Mouse (Mus musculus) thymus, adult 2 months (tissue): Measurements from ENCODE around the gene Rex2. TPM values are rescaled to one million over a fixed set of nuclear protein-coding genes. Genes with fewer than 3 reads are reported as not detected.
"Not testable (repeated sequence)": the region's sequence is repeated elsewhere in the genome, so short reads cannot be mapped to it uniquely, and the experiment has no call there.

Experiments
- DNase-seq: peaks from one replicate; pipeline ENCODE4 v3.0.0; 2021
- H3K27ac ChIP-seq: fragments of 200-500 bp; 2 replicates; pipeline ENCODE4 v1.5.1; 2012; ENCODE audit warnings: low read length, control low read depth; ENCODE audit not compliant: control insufficient read depth, insufficient read depth
- H3K27me3 ChIP-seq: fragments of 200-500 bp; 2 replicates; pipeline ENCODE4 v1.6.1; 2012; ENCODE audit warnings: mild to moderate bottlenecking, low read length, moderate library complexity, mixed read lengths; ENCODE audit not compliant: control insufficient read depth, insufficient read depth
- H3K36me3 ChIP-seq: fragments of 200-500 bp; 2 replicates; pipeline ENCODE4 v1.6.1; 2012; ENCODE audit warnings: mild to moderate bottlenecking, low read length, moderate library complexity; ENCODE audit not compliant: control insufficient read depth, insufficient read depth
- H3K4me1 ChIP-seq: fragments of 200-500 bp; replicated peaks from 2 replicates; pipeline ENCODE4 v1.6.1; 2012; ENCODE audit warnings: low read length; ENCODE audit not compliant: control insufficient read depth, insufficient read depth
- H3K4me3 ChIP-seq: fragments of 200-500 bp; 2 replicates; pipeline ENCODE4 v1.5.1; 2012; ENCODE audit warnings: mild to moderate bottlenecking, low read length, control low read depth, moderate library complexity; ENCODE audit not compliant: control insufficient read depth, insufficient read depth
- WGBS: fragments of 180-500 bp; shearing (Covaris S2); methylation state at CpG from one replicate; pipeline ENCODE4 v1.1.7; 2018; 5-methylcytosine and 5-hydroxymethylcytosine counted together
- polyA plus RNA-seq: library from polyadenylated mRNA; depleted of rRNA; stranded (reverse); fragments of >200 nt; gene quantifications from 2 replicates; pipeline ENCODE4 v1.2.3, GENCODE M21; 2012; rRNA removed

The Rex2 gene
- polyA plus RNA-seq = 0.06 TPM in 1 of 2 replicates, not detected in the other

DNA sequence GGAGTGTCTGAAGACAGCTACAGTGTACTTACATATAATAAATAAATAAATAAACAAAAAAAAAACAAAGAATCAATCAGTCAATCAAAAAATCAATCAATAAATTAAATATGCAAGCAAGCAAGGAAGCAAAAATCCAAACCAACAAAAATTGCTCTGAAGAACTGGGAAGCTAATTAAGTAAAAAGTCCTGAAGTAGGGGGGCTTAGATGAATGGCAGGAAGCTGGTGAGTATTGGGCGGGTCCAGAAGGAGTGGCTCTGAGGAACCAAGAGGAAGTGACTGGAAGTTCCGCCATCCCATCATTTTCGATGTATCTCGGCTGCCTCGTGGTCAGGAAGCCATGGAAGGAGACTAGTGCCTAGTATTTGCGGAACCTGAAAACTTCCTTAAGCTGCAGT, at the start of gene Rex2:
TSS of gene Rex2 (plus strand) at position 301 of the 400 bp plus-strand sequence.
- not testable (repeated sequence) for H3K4me1 ChIP-seq, H3K27ac ChIP-seq, H3K4me3 ChIP-seq, DNase-seq, H3K36me3 ChIP-seq, H3K27me3 ChIP-seq
- WGBS = no CpG with 5 or more reads among the region's 6 CpGs

DNA sequence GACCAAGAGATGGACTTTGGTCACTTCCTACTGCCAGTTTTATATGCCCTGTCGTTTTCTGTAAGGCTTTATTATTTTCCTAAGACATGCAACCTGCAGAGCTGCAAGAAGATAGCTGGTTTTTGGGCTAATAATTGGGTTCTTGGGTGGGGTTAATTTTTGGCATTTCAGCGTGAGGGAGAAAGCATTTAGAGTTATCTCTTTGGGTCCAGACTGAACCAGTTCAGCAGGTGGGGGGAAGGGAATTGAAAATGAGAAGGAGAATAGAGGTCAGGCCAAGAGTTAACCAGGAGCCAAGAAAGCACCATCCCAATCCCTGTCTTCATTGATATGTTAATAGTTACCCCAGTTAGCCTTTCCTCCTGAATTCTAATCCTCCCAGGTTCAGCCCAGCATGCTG, 45.1 kb upstream of the Rex2 start:
- WGBS = 19% methylated on average over 2 of the region's 2 CpGs
- H3K27ac ChIP-seq, H3K4me3 ChIP-seq, H3K27me3 ChIP-seq, H3K36me3 ChIP-seq, DNase-seq, H3K4me1 ChIP-seq: not testable (repeated sequence)

DNA sequence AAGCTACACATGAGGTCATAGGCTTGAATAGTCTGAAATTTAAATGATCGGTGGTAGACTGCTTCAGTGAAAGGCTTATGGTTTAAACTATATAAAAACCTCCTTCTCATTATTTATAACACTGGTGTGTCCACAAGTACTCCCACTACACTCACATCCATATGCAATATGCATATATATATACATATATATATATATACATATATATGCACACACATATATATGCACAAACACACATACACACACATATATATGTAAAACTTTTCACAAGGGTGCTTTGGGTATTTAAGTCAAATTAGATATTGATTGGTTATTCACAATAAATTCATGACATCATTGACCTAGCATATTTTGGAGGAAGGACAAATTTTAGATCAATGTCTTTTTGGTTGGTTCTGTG, 3.2 kb upstream of the Rex2 start:
- WGBS = no CpG with 5 or more reads among the region's 1 CpGs

DNA sequence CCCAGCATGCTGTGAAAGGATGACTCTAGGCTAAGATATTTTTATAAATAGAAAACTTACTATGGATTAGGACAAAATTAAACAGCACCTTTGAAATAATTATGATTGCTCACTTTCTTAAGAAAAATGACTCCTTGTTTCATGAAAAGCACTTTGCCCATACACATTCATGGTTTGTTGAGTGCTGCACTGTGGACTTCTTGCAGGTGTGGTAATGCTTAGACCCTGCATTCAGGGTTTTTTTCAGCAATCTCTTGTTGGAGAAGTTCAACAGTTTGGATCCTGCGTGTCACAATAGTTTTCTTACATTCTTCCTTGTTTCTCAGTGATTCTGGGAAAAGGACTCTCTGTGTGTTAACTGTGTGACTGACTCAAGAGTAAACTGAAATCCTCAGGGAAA, 4.7 kb downstream of the Rex2 start:
- 56% methylated on average over 1 of the region's 1 CpGs for WGBS
- H3K36me3 ChIP-seq, H3K4me3 ChIP-seq, H3K4me1 ChIP-seq, H3K27ac ChIP-seq, DNase-seq, H3K27me3 ChIP-seq: not testable (repeated sequence)

More for the DNA sequence above, 3.2 kb upstream of the Rex2 start:
- H3K4me3 ChIP-seq, H3K4me1 ChIP-seq, H3K36me3 ChIP-seq, H3K27me3 ChIP-seq, DNase-seq, H3K27ac ChIP-seq: not testable (repeated sequence)

DNA sequence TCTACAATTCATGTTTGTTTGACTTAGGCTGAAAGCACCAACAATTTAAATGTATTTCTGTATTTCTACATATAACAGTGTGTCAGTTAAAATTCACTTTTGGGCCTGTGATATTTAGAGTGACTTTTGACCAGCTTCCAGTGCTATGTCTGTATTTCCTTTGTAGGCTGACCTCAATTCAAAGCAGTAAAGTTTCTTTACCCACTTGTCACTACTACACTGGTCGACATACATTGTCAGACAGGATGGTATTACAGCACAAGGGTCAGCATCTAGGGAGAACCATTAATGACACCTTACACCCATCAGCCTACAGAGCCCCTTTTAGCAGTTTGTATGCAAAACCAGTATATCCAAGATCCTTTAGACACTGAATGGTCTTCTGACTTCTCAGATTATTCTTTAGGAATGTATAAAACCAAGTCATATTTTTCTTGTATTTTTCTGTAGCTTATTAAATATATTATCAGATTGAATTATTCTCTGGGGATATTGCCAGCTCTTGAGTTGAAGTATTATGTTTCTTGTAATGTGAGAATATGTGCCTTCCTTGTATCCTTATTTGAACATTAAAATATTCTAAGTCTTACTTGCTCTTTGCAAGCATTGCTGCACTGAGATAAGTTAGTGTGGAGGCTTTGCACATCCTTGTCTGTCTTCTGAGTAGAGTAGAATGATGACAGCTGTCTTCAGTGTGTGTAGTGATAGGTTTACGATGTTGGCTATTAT, 9.8 kb downstream of the Rex2 start:
- 96% methylated on average over 1 of the region's 2 CpGs for WGBS
- H3K27ac ChIP-seq, H3K36me3 ChIP-seq, H3K4me1 ChIP-seq, H3K4me3 ChIP-seq, DNase-seq, H3K27me3 ChIP-seq: not testable (repeated sequence)

DNA sequence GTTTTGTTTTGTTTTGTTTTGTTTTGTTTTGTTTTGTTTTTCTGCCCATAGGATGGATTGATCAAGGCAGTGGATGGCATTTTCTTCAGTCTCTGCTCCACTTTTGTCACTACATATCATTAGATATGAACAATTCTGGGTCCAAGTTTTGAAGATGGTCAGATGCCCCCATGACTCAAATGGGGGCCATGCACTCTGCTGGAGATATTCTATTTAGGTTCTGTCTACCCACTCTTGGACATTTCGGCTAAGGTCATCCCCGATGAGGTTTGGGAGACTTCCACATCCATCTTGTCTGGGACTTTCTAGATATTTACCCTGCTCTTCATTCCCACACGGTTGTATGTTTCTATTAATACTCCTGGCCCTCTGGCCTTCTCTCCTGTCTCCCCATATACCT, 42.1 kb downstream of the Rex2 start:
- not testable (repeated sequence) for H3K27ac ChIP-seq, H3K36me3 ChIP-seq, DNase-seq, H3K4me1 ChIP-seq, H3K27me3 ChIP-seq, H3K4me3 ChIP-seq
- 87% methylated on average over 3 of the region's 3 CpGs for WGBS

DNA sequence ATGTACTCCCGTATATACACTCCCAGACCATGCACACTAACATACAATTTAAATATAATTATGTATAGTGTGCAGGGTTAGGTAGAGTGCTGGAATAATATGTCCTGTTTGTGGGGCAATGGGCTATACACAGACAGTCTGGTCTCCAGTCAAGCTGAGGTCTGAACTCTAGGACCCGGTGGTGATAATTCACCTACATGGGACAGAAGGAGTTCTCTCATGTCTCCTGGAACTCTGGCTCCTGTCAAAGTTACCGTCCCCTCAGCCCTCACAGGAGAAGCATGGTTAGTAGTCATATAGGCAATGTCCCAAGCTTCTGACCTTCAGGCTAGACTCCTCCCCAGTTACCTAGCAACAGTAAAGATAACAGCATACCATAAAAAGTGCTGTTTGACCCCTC, 44.2 kb downstream of the Rex2 start:
- not testable (repeated sequence) for H3K4me3 ChIP-seq, H3K4me1 ChIP-seq, H3K27me3 ChIP-seq, DNase-seq, H3K36me3 ChIP-seq, H3K27ac ChIP-seq
- 91% methylated on average over 3 of the region's 3 CpGs for WGBS

DNA sequence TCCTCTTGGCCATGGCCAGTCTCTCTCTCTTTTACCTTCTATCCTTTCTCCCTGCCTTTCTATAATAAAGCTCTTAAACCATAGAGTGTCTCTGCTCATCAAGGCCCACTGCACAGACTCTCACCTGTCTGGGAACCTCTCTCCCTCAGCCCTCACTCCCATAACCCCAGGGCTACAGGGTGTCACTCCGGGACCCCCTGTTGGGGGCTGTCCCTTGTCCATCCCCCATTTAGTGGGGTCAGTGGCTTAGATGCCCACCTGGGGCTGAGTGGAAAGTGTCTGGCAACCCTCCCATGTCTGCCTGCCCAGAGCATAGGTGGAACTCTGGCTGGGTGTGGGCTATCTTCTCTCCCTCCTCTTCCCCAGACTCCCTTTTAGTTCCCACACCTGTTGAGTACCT, 44.7 kb downstream of the Rex2 start:
- WGBS = 93% methylated on average over 1 of the region's 1 CpGs
- H3K4me3 ChIP-seq, H3K36me3 ChIP-seq, H3K27ac ChIP-seq, H3K4me1 ChIP-seq, DNase-seq, H3K27me3 ChIP-seq: not testable (repeated sequence)

DNA sequence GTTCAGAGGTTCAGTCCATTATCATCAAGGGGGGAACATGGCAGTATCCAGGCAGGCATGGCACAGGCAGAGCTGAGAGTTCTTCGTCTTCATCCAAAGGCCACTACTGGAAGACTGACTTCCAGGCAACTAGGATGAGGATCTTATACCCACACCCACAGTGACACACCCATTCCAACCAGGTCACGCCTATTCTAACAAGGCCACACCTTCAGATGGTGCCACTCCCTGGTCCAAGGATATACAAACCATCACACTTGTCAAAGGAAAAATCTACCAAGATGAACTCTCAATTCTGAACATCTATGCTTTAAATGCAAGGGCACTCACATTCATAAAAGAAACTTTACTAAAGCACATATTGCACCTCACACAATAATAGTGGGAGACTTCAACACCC, 74.0 kb downstream of the Rex2 start:
- not testable (repeated sequence) for H3K36me3 ChIP-seq, H3K27ac ChIP-seq, DNase-seq, H3K4me3 ChIP-seq, H3K27me3 ChIP-seq, H3K4me1 ChIP-seq
- 67% methylated on average over 2 of the region's 2 CpGs for WGBS

DNA sequence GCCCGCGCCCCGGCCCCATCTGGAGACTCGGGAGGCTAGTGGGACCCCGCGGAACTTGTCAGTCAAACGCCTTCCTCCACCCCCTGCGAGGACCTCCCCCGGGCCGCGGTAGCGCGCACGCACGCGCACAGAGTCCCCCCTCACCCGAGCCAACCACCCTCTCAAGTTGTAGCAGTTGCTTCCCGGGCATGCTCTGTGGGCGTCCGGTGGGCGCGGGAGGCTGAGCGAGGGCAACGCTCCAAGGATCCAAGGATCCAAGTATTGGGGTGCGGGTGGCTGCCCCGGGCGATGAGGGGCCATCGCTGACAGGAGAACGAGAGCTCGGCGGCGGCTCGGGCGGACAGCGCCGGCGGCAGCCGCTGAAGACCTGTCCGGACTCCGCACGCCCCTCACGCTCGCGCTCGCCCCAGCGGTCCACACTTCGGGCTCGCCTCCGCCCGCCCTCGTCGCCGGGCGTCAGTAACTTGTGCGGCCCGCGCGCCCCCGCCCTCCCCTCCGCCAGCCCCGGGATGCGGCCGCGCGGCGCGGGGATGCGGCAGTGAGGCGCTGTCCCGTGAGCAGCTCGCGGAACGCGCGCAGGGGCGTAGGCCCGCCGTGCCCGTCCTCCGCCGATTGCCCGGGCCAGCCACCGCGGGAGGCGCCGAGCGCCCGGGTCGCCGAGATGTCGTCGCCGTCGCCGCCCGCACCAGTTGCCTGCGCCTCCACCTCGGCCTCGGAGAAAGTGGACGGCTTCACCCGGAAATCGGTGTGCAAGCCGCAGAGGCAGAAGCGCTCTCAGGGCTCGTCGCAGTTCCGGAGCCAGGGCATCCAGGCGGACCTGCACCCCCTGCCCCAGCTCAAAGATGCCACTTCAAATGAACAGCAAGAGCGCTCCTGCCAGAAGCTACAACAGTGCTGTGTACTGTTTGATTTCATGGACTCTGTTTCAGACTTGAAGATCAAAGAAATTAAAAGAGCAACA, 80.3 kb downstream of the Rex2 start:
- 5% methylated on average over 104 of the region's 109 CpGs for WGBS
- not testable (repeated sequence) for H3K4me1 ChIP-seq, H3K36me3 ChIP-seq, H3K27ac ChIP-seq, H3K27me3 ChIP-seq, DNase-seq
- peak overlapping the region; percentile 23; the same call in 1 of the 2 replicates for H3K4me3 ChIP-seq
